Mouse (Mus musculus) thymus, adult 18-20 months (tissue): Measurements from ENCODE around the gene Tceal5.
"Not testable (repeated sequence)": the region's sequence is repeated elsewhere in the genome, so short reads cannot be mapped to it uniquely, and the experiment has no call there.

Experiments
- DNase-seq, 2 experiments: peaks; one replicate each; pipeline ENCODE4 v3.0.0; 2022; ENCODE audit warnings: mixed read lengths in 2 of 2

The Tceal5 gene

GRCm38 (mm10) chrX:136203664-136204066 is at the start of gene Tceal5:
TSS of gene Tceal5 (minus strand) at chrX:136203876.
- DNase-seq = no peak

DNA sequence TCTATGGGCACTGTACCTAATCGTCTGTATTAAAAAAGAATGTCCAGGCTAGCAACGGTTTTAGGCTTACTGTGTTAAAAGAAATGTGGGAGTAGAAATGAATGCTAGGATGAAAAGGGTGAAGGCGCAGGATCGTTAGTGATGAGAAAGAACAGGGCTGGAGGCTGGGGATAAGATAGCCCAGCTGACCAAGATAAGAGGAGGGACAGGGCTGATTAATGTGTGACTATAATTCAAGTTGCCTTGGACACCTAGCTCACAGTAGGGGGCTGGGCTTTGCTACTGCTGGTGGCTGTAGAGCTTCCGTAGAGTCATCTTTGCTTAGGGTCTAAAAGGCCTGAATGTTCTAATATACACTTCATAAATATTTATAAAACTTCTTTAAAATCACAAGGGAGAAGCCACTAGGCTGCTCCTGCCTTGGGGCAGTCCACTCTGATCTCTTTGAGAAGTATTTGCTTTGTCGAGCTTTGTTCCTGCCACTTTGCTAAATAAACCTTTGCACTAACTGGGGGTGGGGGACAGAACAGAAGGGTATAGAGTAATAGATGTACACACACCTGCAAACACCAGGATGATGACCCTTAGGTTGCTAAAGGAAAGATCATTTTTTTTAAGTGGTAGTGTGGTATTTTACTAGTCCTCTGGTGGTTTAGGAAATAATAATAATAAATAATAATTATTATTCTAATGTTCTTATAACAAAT is 48.5 kb upstream of the Tceal5 start:
- DNase-seq = no peak

DNA sequence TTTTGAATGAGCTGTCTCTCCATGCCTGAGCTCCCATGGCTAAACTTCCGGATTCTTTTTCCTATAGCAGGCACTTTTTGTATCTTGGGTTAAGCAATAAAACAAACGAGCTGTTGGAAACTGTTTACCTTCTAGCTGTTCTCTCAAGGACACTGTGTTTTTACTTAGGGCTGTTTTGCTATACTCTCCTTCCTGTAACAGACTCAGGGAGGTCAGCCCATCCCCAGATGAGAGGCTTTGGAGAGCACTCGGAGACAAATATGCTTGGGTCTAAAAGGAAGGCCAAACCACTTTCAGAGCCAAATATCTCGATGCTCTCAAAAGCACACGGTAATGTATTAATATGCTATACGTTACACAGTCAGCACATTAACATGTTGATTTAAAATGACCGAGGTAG is 46.0 kb upstream of the Tceal5 start:
- DNase-seq = no peak

DNA sequence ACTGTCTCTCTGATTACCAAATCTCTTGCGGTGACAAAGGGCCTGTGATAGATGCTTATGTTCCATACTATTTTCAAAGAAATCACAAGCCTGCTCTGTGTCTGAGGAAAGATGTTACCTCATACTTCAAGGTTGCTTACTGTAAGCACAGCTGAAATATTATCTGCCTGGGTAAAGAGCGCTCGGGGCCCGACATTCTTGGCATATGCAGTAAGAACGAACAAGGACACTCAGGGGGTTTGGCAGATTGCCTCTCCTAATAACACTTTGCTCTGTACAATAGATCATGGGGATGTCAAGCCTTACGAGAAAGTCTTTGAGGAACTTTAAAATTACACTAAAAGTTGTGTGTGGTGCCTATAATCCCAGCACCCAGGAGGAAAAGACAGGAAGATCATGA is 45.1 kb upstream of the Tceal5 start:
- DNase-seq = no peak

- DNase-seq = no peak
These were observed 41.9 kb upstream of the Tceal5 start for GRCm38 (mm10) chrX:136245521-136246071.

DNA sequence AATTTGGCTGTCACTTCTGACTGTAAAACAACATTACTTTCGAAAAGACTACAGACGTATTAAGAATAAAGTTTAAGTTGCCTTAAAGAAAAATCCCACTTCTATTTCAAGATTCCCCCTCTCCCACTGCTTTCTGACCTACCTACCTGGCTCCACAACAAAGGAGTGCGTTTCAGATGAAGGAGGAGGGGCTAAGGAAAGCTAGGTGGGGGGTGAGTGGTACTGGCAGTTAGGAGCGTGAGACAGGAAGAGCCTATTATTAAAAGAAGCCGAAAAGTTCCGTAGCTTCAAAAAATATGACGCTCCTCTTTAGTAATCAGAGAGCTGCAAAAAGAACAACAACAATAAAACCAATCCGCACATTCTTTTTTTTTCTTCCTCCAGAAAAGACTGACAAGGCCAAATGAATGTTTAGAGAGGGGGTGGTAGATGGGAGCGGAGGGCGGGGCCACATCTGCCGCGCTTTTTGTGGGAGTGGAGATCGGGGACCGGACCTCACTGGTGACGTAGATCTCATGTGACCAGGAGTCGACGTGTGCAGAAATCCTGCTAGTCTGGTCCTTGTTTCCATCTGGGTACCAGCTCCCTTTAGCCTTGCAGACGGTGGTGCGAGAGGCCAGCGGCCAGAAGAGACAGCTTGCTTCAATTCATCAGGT is 41.0 kb upstream of the Tceal5 start, which contains the start of gene Tceal9:
Gene Tceal9 (plus strand): TSS at position 506 of the 656 bp plus-strand sequence.
- peak; percentile 19 to 46 for DNase-seq

- no peak for DNase-seq
These were observed 39.5 kb upstream of the Tceal5 start for GRCm38 (mm10) chrX:136243181-136243580.

DNA sequence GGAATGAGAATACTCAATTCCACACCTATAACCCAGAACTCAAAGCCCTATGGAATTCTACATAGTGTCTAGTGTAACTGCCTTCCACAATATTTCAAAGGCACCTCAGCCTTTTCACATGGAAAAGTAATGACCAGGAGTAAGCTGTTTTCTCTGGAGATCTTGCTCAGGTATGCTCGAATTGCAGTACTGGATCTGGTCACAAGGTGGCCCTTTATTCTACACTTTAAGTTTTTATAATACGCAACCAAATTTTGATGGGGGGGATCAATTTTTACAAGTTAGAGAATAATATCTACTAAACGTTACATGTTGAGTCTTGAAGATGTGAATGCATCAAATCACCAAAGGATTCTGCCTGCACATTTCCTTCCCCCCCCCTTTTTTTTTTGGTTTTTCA is 34.4 kb upstream of the Tceal5 start:
- DNase-seq = no peak

- DNase-seq = no peak
These were observed 24.1 kb upstream of the Tceal5 start for GRCm38 (mm10) chrX:136227768-136228167.

- no peak for DNase-seq
These were observed 20.0 kb upstream of the Tceal5 start for GRCm38 (mm10) chrX:136223714-136224113.

- DNase-seq = no peak
These were observed 12.6 kb upstream of the Tceal5 start for GRCm38 (mm10) chrX:136216303-136216702.

GRCm38 (mm10) chrX:136214729-136215677 is 11.3 kb upstream of the Tceal5 start, which contains the start of the genes Tceal7 and Bex1:
TSS of gene Tceal7 (plus strand) at chrX:136214779.
TSS of gene Bex1 (minus strand) at chrX:136215513.
- not testable (repeated sequence) for DNase-seq

DNA sequence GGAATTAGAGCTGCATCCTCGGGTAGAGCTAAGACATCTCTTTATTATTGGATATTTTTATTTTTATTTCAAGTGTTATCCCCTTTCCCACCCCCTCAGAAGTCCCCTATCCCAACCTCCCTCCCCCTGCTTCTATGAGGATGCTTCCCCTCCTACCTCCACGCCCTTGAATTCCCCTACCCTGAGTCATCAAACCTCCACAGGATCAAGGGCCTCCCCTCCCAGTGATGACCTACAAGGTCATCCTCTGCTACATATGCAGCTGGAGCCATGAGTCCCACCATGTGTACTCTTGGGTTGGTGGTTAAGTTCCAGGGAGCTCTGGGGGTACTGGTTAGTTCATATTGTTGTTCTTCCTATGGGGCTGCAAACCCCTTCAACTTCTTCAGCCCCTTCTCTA is 9.7 kb upstream of the Tceal5 start:
- DNase-seq = no peak

GRCm38 (mm10) chrX:136204406-136204805 is 730 bp upstream of the Tceal5 start:
- DNase-seq = no peak

DNA sequence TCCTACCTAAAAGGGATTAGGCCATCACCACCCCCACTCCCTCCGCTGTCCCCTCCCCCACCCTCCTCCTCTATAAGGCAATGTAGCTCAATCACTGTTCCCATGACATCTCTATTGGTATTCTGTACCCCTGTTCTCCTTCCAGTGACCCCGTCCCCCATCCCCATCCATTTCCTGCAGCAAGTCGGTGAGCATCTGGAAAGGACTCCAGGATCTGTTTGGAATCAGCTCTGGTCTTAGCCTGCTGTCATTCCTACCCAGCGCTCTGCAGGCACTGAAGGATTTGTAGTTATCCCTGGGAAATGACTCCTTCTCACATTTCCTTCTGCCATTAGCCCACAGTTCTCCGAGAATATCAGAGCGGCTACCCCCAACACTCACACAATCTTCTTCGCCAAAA is 419 bp downstream of the Tceal5 start:
- no peak for DNase-seq

DNA sequence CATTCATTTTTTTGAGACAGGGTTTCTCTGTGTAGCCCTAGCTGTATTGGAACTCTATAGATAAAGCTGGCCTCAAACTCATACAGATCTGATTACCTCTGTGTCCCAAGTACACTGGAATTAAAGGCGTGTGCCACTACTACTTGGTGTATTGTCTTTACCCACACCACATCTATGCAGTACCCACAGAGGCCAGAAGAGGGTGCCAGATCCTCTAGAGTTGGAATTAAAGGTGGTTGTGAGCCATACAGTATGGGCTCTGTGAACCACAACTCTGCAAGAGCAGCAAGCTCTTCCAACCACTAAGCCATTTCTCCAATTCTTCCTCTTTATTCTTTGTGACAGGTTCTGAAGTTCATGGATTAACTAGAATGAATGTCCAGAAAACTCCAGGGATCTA is 6.8 kb downstream of the Tceal5 start:
- DNase-seq = no peak

DNA sequence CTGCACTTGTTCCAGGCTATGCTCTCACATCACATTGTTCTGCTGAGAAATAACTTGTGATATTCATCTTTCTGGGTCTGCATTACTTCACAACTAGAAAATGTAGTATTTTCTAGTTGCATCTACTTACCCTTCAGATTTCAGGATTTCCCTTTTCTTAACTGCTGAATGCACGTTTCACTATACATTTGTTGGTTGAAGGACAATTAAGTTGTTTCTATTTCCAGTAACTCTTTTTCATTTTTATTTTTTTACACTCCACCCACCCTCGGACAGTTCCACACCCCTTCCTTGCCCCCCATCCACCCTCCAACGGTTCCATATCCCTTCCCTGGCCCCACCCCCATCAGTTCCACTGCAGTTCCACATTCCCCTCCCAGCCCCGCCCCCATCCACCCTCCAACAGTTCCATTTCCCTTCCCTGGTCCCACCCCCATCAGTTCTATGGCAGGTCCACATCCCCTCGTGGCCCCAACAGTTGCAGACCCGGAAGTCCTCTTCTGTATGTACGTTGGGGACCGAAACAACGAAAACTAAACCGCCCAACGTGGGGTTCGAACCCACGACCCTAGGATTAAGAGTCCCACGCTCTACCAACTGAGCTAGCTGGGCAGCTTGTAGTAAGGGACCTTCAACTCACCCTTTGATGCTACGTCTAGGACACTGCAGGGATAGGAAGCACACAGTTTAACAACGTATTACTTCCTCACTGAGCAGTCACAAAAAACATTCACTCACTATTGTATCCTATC is 8.3 kb downstream of the Tceal5 start:
- no peak for DNase-seq

- no peak for DNase-seq
These were observed 20.6 kb downstream of the Tceal5 start for GRCm38 (mm10) chrX:136183107-136183506.

DNA sequence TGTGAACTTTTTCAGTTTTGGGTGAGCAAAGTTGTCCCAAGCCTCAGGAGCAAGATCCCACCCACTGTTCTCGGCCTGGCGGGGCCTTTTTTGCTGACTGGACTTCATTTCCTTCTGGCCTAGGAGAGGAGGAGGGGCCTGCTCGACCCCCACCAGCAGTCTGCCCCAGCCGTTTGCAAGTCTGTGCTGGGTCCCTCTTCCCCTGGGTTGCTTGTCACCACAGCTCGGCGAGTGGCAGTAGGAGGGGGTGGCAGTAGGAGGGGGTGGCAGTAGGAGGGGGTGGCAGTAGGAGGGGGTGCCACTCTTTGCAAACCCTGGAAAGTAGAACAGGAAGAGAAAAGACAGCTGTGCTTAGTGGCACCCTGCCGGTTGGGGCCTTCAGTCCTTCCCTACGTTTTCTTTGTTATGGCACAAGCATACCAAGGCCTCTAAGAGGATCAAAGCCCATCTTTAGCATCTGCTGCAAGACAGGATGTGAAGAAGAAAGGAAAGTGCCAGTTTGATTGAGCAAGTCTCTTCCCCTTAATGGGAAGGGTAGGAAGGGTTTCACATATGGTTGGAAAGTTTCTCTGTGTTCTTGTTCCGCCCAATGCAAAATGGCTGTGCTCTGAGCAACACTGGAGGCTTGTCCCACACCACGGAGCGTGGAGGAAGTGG is 22.7 kb downstream of the Tceal5 start:
- DNase-seq = peak in 1 of 2 experiments; percentile 12

- no peak for DNase-seq
These were observed 30.9 kb downstream of the Tceal5 start for GRCm38 (mm10) chrX:136172786-136173185.

DNA sequence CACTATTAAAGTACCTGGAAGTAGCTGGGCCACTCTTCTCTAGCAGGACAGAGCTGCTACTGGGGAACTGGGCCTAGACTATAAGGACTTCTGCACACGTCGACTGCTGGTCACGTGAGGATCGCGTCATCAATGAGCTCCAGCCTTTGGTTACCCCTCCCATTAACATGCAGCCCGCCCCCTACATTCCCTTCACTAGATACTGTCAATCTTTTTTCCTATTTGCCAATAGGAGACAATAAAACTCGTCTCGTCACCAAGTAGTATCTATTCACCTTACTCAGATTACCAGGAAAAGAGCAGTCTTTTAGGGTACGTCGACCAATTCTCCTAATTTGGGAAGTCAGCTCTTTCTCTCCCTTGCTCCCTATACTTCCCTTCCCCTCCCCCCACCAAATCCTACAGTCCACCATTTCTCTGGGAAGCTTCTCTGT is 31.5 kb downstream of the Tceal5 start, which contains the start of gene Tceal8:
Gene Tceal8 (minus strand): TSS at position 225 of the 434 bp plus-strand sequence.
- DNase-seq = peak in 1 of 2 experiments; percentile 8
